Comparison of ENCODE assay signal across 9 mouse cellular contexts in the genomic region with DNA sequence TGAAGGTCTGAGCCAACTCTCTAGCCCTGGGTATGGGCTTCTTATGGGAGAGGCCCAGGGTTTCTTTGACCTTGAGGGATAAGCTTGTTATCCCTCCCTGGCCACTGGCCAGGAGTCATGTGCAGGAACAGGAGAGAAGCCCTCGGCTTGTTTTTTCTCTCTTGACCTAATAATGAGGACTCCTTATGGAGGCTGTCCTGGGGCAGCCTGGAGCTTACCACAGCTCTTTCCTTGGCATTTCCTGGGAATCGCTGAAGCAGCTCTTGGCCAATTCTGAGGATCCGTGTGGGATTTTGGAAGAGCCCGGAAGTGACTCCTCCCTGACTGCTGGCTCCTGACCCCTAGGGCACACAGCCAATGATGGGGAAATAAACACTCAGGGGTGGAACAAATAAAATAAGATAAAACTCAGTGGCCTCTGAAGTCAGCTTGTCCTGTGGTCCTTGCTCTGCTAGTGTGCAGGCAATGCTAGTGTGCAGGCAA. TPM values are rescaled to one million over a fixed set of nuclear protein-coding genes. Genes with fewer than 3 reads are reported as not detected.
DNase-seq lines count a peak whose midpoint lies in the region; ATAC-seq lines count a peak whose summit lies in the region.
"Had no signal": no experiment of that assay in that cellular context is flagged by ENCODE, and none has a peak within 500 bp of the region (broad histone marks: within the 10 kb centered on the region; RNA-seq: fewer than 3 reads in every experiment).

No protein-coding gene starts in this region.

- H3K4me3 ChIP-seq in midbrain, embryonic 16.5 days (ENCODE audit: low read depth, low read length) = no peak overlapping the region
- H3K4me3 ChIP-seq: intestine, embryonic 15.5 days had no signal

- no peaks in the 10 kb centered on the region for H3K4me1 ChIP-seq in midbrain, embryonic 16.5 days (ENCODE audit: control insufficient read depth, insufficient read depth, low read length)

- no peak overlapping the region for H3K9ac ChIP-seq in midbrain, embryonic 16.5 days (ENCODE audit: low read depth, low read length)
- H3K9ac ChIP-seq: intestine, embryonic 15.5 days had no signal

- H3K9me3 ChIP-seq in midbrain, embryonic 16.5 days (replicated peaks; ENCODE audit: control insufficient read depth, low read length, poor library complexity, severe bottlenecking) = no peaks in the 10 kb centered on the region
- H3K9me3 ChIP-seq: intestine, embryonic 15.5 days had no signal

- no peaks in the 10 kb centered on the region for H3K36me3 ChIP-seq in midbrain, embryonic 16.5 days (ENCODE audit: control insufficient read depth, insufficient read depth, low read length)
- H3K36me3 ChIP-seq: intestine, embryonic 15.5 days had no signal

- peak; percentile 88 for DNase-seq in adrenal gland, postnatal 14 days
- DNase-seq in gastrocnemius, postnatal 10 days = peak; percentile 70
- peak; percentile 62 for DNase-seq in heart, postnatal 4 days
- DNase-seq in lung, postnatal 25 days (ENCODE audit: low spot score) = peak; percentile 84
- no peak for DNase-seq in layer of hippocampus, adult 9-10 months (ENCODE audit: low spot score)
- DNase-seq in frontal cortex, adult 2 months (ENCODE audit: extremely low spot score in 1 of 2, low spot score in 1 of 2) = no peak
- no peak for DNase-seq in frontal cortex, postnatal 14 days (ENCODE audit: low spot score in 2 of 2)

- no peak overlapping the region for H3K4me2 ChIP-seq in midbrain, embryonic 16.5 days (ENCODE audit: low read length)
- H3K4me2 ChIP-seq: intestine, embryonic 15.5 days had no signal

- no peak for ATAC-seq in midbrain, embryonic 16.5 days
- ATAC-seq: intestine, embryonic 15.5 days had no signal

- WGBS in midbrain, embryonic 16.5 days = 64% methylated on average over 4 of the region's 4 CpGs

- no peaks in the 10 kb centered on the region for H3K27me3 ChIP-seq in midbrain, embryonic 16.5 days (ENCODE audit: control insufficient read depth, insufficient read depth, low read depth, low read length)
- H3K27me3 ChIP-seq: intestine, embryonic 15.5 days had no signal

- H3K27ac ChIP-seq in midbrain, embryonic 16.5 days (ENCODE audit: low read length) = no peak overlapping the region
- H3K27ac ChIP-seq: intestine, embryonic 15.5 days had no signal

RNA-seq across cellular contexts. Expression of a gene that starts 17.3 kb away (rescaled TPM):
- total RNA-seq in adrenal gland, postnatal 14 days (2021) = 11.7 and 12.7 TPM in 2 replicates
- 1 to 10 TPM; 7.4 to 9.0 TPM for total RNA-seq in gastrocnemius, postnatal 10 days (2021)
- 1 to 10 TPM; 2.1 to 3.5 TPM for total RNA-seq in heart, postnatal 4 days (2021)
- polyA plus RNA-seq in frontal cortex, adult 2 months (2012; rRNA removed) = 8.3 and 9.3 TPM in 2 replicates
- polyA plus RNA-seq in midbrain, embryonic 16.5 days (2015; fragmentation: Nextera tagmentation; extraction: Ambion mirVana) = 5.1 and 5.2 TPM in 2 replicates

RNA-seq across cellular contexts. Expression of a gene that starts 40.4 kb away (rescaled TPM):
- 40.7 and 41.9 TPM in 2 replicates for total RNA-seq in adrenal gland, postnatal 14 days (2021)
- 10 to 100 TPM; 20.9 to 23.4 TPM for total RNA-seq in gastrocnemius, postnatal 10 days (2021)
- 10 to 100 TPM; 35.3 to 35.7 TPM for total RNA-seq in heart, postnatal 4 days (2021)
- polyA plus RNA-seq in frontal cortex, adult 2 months (2012; rRNA removed) = 30.6 and 33.6 TPM in 2 replicates
- 18.2 and 18.3 TPM in 2 replicates for polyA plus RNA-seq in midbrain, embryonic 16.5 days (2015; fragmentation: Nextera tagmentation; extraction: Ambion mirVana)

RNA-seq across cellular contexts. Expression of a gene that starts 55.4 kb away (rescaled TPM):
- total RNA-seq in adrenal gland, postnatal 14 days (2021) = 33.5 and 42.5 TPM in 2 replicates
- total RNA-seq in gastrocnemius, postnatal 10 days (2021) = 10 to 100 TPM; 13.7 to 18.4 TPM
- total RNA-seq in heart, postnatal 4 days (2021) = 10 to 100 TPM; 20.5 to 20.6 TPM
- polyA plus RNA-seq in frontal cortex, adult 2 months (2012; rRNA removed) = 45.7 and 53.9 TPM in 2 replicates
- 97.5 and 106 TPM in 2 replicates for polyA plus RNA-seq in midbrain, embryonic 16.5 days (2015; fragmentation: Nextera tagmentation; extraction: Ambion mirVana)

Comparison
In these comparisons a context has a peak if more than half of its experiments do, and no peak if none do; other contexts are left out.
1. DNase-seq: peak in adrenal gland, postnatal 14 days (single experiment), gastrocnemius, postnatal 10 days (single experiment), heart, postnatal 4 days (single experiment) and lung, postnatal 25 days (single experiment); none in layer of hippocampus, adult 9-10 months (single experiment), frontal cortex, adult 2 months (0 of 2) and frontal cortex, postnatal 14 days (0 of 2).